In the genomic region with DNA sequence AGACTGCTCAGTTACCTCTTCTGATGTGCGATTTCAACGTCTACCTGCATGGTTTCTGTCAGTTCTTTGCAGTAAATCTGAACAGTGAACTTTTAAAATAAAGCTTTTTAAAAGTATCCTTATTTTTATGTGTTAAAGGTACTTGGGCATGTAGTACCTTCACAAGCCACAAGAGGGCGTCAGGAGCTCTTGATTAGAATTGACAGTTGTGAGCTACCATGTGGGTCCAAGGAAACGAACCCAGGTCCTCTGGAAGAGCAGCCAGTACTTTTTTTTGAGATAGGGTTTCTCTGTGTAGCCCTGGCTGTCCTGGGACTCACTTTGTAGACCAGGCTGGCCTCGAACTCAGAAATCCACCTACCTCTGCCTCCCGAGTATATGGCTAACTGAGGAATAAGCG, we compare ENCODE assay signal across 8 mouse cellular contexts.
A peak's percentile ranks its signal among the peaks of the same experiment; 100 is the strongest.
DNase-seq lines count a peak whose midpoint lies in the region; TF ChIP-seq lines count a peak whose summit lies in the region.

No protein-coding gene starts in this region.

- TF ChIP-seq CTCF in gastrocnemius, adult 2 months (IDR thresholded peaks at IDR 0.05) = peak; percentile 78

- intact Hi-C loops in gastrocnemius, adult 2 months (cut with DNase I) = loop anchor here (2.0 to 10.0 kb wide), 3 partner anchors 41 to 223 kb away; a partner anchor contains a TSS

- DNase-seq in gastrocnemius, adult 2 months = peak; percentile 45
- DNase-seq in gastrocnemius, postnatal 4 days (ENCODE audit: low spot score in 2 of 2) = no peak
- peak; percentile 39 to 47 for DNase-seq in right cerebral cortex, adult 2 months (ENCODE audit: low spot score in 2 of 2)
- no peak for DNase-seq in right cerebral cortex, postnatal 36 days (ENCODE audit: low spot score in 2 of 2)
- peak; percentile 66 for DNase-seq in c-Kit-positive CD71-positive TER-119-negative erythroid progenitor cells, embryonic 14.5 days (ENCODE audit: low read depth)
- peak; percentile 30 for DNase-seq in layer of hippocampus, postnatal 10 days (ENCODE audit: low spot score in 2 of 2)
- peak; percentile 42 for DNase-seq in skeletal muscle tissue, adult 2 months (ENCODE audit: low read depth, low spot score)
- no peak for DNase-seq in frontal cortex, postnatal 10 days (ENCODE audit: low spot score in 2 of 2)

- no peak overlapping the region for H3K4me3 ChIP-seq in gastrocnemius, adult 2 months

- no peak overlapping the region for H3K27ac ChIP-seq in gastrocnemius, adult 2 months

Comparison
In these comparisons a context has a peak if more than half of its experiments do, and no peak if none do; other contexts are left out.
1. DNase-seq: peak in gastrocnemius, adult 2 months (single experiment), right cerebral cortex, adult 2 months (2 of 2), c-Kit-positive CD71-positive TER-119-negative erythroid progenitor cells, embryonic 14.5 days (single experiment), layer of hippocampus, postnatal 10 days (2 of 2) and skeletal muscle tissue, adult 2 months (single experiment); none in gastrocnemius, postnatal 4 days (0 of 2), right cerebral cortex, postnatal 36 days (0 of 2) and frontal cortex, postnatal 10 days (0 of 2).